Mouse (Mus musculus) forebrain, postnatal 0 days (tissue): ENCODE data around the gene Tmub1. TPM values are rescaled to one million over a fixed set of nuclear protein-coding genes. Genes with fewer than 3 reads are reported as not detected.

Source experiments
- ATAC-seq: fragments of 200-750 bp; cut with Nextera tagmentation; 2 replicates; pipeline ENCODE4 v1.8.0; 2017; ENCODE audit warnings: mild to moderate bottlenecking, moderate library complexity
- DNase-seq: peaks from one replicate; pipeline ENCODE4 v3.0.0-alpha.2; 2015
- H3K27ac ChIP-seq: fragments of 300-500 bp; sonication (generic); 2 replicates; pipeline ENCODE4 v1.5.1; 2014; ENCODE audit warnings: low read depth, mild to moderate bottlenecking, antibody characterized with exemption, low read length, moderate library complexity, mixed read lengths
- H3K27me3 ChIP-seq: fragments of 300-500 bp; sonication (generic); 2 replicates; pipeline ENCODE4 v1.6.1; 2014; ENCODE audit warnings: mild to moderate bottlenecking, low read length, mixed read lengths; ENCODE audit not compliant: insufficient read depth
- H3K36me3 ChIP-seq: fragments of 300-500 bp; sonication (generic); 2 replicates; pipeline ENCODE4 v1.6.1; 2014; ENCODE audit warnings: mild to moderate bottlenecking, moderate library complexity; ENCODE audit not compliant: insufficient read depth
- H3K4me1 ChIP-seq: fragments of 300-500 bp; sonication (generic); 2 replicates; pipeline ENCODE4 v1.6.1; 2014; ENCODE audit warnings: antibody characterized with exemption; ENCODE audit not compliant: insufficient read depth
- H3K4me2 ChIP-seq: fragments of 300-500 bp; sonication (generic); 2 replicates; pipeline ENCODE4 v1.6.1; 2014; ENCODE audit warnings: low read depth, mild to moderate bottlenecking, moderate library complexity
- H3K4me3 ChIP-seq: fragments of 300-500 bp; sonication (generic); 2 replicates; pipeline ENCODE4 v1.5.1; 2014; ENCODE audit warnings: low read depth, low read length, mixed read lengths
- H3K9ac ChIP-seq: fragments of 300-500 bp; sonication (generic); 2 replicates; pipeline ENCODE4 v1.6.1; 2014; ENCODE audit warnings: mild to moderate bottlenecking
- H3K9me3 ChIP-seq: fragments of 300-500 bp; sonication (generic); 2 replicates; pipeline ENCODE4 v1.6.1; 2016; ENCODE audit warnings: low read length
- CTCF ChIP-seq: sonication (generic); IDR thresholded peaks from 2 replicates; pipeline ENCODE4 v1.5.1; 2016; ENCODE audit warnings: antibody characterized with exemption, control low read depth, low read depth
- WGBS: fragments of 180-500 bp; shearing (Covaris S2); extraction: QIAGEN DNeasy Blood & Tissue Kit; methylation state at CpG from one replicate; pipeline ENCODE4 v1.1.7; 2014; 5-methylcytosine and 5-hydroxymethylcytosine counted together
- polyA plus RNA-seq: library from polyadenylated mRNA; unstranded; fragments of >200 nt; fragmentation: Nextera tagmentation; extraction: Ambion mirVana; gene quantifications from 2 replicates; pipeline ENCODE4 v1.2.1, GENCODE M21; 2015
- total RNA-seq: library from RNA; depleted of rRNA; stranded (reverse); fragments of >200 nt; gene quantifications from 2 replicates; pipeline ENCODE4 v1.2.3, GENCODE M21; 2014; rRNA removed

The Tmub1 gene
- total RNA-seq = 34.3 and 47.2 TPM in 2 replicates
- polyA plus RNA-seq = 54.8 and 56.7 TPM in 2 replicates

DNA sequence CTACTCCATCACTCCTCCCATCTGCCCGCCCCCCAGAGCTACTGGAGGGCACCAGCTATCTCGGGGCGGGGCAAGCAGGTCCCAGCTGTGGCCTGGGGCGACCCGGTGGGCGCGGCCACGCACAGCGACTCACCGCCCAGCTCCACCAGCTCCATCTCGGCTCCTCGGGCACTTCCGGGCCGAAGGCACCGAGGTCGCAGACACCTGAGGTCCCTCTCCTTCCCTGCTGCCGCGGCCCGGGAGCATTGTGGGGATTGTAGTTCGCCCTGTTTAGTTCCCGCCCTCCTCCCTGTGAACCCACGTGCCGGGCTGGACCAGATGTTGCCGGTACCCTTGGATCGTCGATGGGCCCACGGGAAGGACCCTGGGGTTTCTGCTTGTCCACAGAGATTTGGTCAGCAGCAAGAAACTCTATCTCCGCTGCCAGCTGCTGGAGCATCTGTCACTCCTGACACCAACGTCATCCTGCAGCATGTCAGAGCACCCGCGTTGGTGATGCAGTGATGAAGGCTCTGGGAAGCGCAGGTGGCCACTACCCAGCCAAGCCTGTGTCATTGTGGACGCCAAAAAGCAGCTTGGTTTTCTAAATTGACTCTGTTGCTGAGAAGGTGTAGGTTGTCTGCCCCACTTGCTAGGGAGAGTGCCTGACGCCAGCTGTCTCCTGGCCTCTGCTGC lies at the start of gene Tmub1:
Tmub1 (minus strand) TSS at position 231 of the 675 bp plus-strand sequence.
- Histone ChIP-seq H3K27ac (peak within 1 kb of the TSS; percentile 29; the same call in 1 of the 2 replicates), H3K27me3 (no peaks in the 10 kb centered on the region), H3K4me3 (peak within 1 kb of the TSS; percentile 59), H3K4me1 (peaks cover 22% of the 10 kb centered on the region), H3K9me3 (no peaks in the 10 kb centered on the region), H3K36me3 (0 out of 2 replicates have a peak, but pooled peaks cover 3% of the 10 kb centered on the region), H3K9ac (peak within 1 kb of the TSS; percentile 71), H3K4me2 (peak within 1 kb of the TSS; percentile 93)
- no peak for TF ChIP-seq CTCF
- DNase-seq (peak; percentile 82), ATAC-seq (peak; percentile 53)
- 1% methylated on average over 34 of the region's 34 CpGs for WGBS

DNA sequence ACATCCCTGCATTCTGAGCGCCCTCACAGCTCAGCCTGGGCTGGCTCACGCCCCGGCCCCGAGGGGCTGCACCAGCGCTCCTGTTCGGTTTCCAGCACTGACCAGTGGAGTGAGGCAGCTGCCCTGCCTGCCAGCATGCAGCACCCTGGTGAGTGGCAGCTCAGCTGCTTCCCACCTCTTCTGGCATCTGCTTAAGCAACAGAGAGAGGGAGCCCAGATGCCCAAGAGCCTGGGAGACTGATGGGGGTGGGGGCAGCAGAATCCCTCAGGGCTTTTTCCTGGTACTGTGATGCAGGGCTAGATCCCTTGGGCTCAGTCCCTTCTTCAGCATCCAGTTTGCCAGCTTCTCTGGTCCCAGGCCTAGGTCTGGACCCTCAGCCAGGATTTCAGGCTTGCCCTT lies 49.1 kb upstream of the Tmub1 start:
- ATAC-seq (peak; percentile 23), DNase-seq (no peak)
- no peak overlapping the region for H3K27ac ChIP-seq
- WGBS = 57% methylated on average over 6 of the region's 6 CpGs
- no peak overlapping the region for H3K4me3 ChIP-seq
- H3K4me2 ChIP-seq = no peak overlapping the region
- no peaks in the 10 kb centered on the region for H3K9me3 ChIP-seq
- H3K4me1 ChIP-seq = peaks cover 6% of the 10 kb centered on the region; the same call in 1 of the 2 replicates
- H3K9ac ChIP-seq = no peak overlapping the region; the same call in 1 of the 2 replicates
- TF ChIP-seq CTCF = no peak
- H3K27me3 ChIP-seq = no peaks in the 10 kb centered on the region
- H3K36me3 ChIP-seq = peaks cover 68% of the 10 kb centered on the region

DNA sequence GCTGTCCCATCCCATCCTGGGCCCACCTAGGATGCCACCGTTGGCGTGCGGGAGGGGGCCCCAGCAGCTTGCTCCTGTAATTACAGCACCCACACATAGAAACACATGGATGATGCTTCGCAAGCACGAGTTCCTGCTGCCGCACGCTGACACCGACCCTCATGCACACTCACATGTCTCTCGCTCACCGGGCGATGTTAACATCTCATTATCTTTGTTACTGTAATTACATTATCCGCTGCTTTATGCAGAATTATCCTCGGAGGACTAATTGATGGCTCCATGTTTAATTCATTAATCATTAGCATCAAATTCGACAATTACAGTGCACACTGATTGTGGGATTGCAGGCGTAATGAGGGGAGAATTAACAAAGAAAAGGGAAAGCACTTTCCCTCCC lies 47.4 kb upstream of the Tmub1 start:
- H3K27me3 ChIP-seq = no peaks in the 10 kb centered on the region
- no peak overlapping the region for H3K4me3 ChIP-seq
- ATAC-seq = peak; percentile 69
- H3K27ac ChIP-seq = 0 out of 2 replicates have a peak overlapping the region, but pooled peaks have one; percentile 9
- WGBS = 24% methylated on average over 15 of the region's 15 CpGs
- no peak overlapping the region for H3K4me2 ChIP-seq
- DNase-seq = peak; percentile 63
- H3K36me3 ChIP-seq = peaks cover 67% of the 10 kb centered on the region
- no peaks in the 10 kb centered on the region for H3K9me3 ChIP-seq
- H3K9ac ChIP-seq = no peak overlapping the region
- TF ChIP-seq CTCF = no peak
- peaks cover 6% of the 10 kb centered on the region; the same call in 1 of the 2 replicates for H3K4me1 ChIP-seq

DNA sequence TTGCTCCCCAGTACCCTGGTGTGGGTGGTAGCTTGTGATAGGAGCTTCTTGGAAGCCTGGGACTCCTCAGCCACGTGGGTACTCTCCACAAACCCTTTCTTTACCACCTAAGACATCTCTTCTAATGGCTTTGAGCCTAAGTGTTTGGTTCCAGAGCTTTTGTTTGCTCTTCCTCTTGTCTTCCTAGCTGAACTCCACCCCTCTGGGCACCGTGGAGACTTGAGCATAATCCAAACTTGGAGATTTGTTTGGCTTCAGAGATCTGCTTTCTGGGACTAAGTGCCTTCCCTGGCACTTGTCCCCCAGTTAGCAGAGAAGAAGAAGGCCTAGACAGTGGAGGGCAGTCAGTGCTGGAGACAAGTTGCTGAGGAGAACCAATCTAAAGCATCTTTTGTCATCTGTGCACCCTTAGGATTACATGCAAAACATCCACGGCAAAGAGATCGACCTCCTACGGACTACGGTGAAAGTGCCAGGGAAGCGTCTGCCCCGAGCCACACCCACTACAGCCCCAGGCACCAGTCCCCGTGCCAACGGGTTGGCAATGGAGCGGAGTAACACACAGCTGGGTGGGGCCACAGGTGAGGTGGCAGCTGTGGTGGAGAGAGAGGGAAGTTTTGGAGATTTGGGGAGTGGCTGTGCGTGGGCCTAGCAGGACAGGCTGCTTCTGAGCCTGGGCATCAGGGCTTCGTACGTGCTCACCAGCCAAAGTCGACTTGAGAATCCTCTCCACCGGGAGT lies 45.1 kb upstream of the Tmub1 start:
- Histone ChIP-seq H3K27me3 (no peaks in the 10 kb centered on the region; the same call in 1 of the 2 replicates), H3K4me3 (no peak overlapping the region), H3K4me1 (peaks cover 6% of the 10 kb centered on the region; the same call in 1 of the 2 replicates), H3K27ac (no peak overlapping the region), H3K9me3 (no peaks in the 10 kb centered on the region), H3K4me2 (no peak overlapping the region), H3K36me3 (peaks cover 65% of the 10 kb centered on the region), H3K9ac (no peak overlapping the region)
- WGBS = 82% methylated on average over 16 of the region's 16 CpGs
- no peak for DNase-seq
- TF ChIP-seq CTCF = no peak
- ATAC-seq = no peak

DNA sequence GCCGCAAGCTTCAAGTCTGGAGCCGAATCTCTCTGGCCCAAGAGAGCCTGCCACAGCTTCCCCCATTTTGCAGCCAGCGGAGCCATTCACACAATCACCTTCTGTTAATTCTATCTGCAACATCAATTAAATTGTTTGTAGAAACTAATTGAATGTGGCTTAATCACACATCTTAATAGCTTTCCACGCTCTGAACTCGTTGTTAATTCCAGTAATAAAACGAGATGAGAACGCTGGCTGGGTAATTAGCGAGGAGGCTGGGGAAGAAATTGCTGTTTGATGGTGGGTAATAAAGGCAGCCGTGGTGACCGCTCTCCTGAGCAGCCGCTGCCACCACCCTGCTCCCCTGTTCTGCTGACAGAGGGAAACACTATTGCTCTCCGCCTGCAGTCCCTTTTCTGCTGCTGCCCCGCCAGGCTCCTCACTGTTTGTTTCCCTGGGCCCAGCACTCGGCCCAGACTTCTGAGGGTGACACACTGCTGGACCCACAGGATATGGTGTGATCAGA lies 42.8 kb upstream of the Tmub1 start:
- H3K9ac ChIP-seq = no peak overlapping the region
- H3K4me1 ChIP-seq = 0 out of 2 replicates have a peak, but pooled peaks cover under 1% of the 10 kb centered on the region
- no peaks in the 10 kb centered on the region; the same call in 1 of the 2 replicates for H3K27me3 ChIP-seq
- TF ChIP-seq CTCF = no peak
- peaks cover 65% of the 10 kb centered on the region for H3K36me3 ChIP-seq
- no peak for DNase-seq
- WGBS = 37% methylated on average over 14 of the region's 14 CpGs
- no peak overlapping the region for H3K27ac ChIP-seq
- no peak overlapping the region for H3K4me3 ChIP-seq
- H3K4me2 ChIP-seq = no peak overlapping the region
- no peaks in the 10 kb centered on the region for H3K9me3 ChIP-seq
- no peak for ATAC-seq

DNA sequence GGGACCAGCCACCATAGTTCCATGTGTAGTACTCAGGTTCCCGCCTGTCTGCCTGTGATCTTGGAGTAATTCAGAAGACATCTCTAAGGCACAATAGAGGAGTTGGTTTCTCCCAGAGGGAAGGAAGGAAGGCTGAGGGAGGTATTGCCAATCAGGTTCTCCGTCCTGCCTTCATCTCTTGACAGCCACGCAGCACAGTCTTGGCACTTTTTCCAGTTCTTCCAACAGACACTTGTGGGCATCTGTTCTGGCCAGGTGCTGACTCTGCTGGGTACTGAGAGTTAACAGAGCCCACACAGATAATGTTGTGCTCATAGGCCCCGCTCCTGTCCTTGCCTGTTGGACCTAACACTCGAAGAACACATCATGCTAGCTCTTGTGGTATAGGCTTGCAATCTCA lies 39.1 kb upstream of the Tmub1 start:
- H3K27me3 ChIP-seq = no peaks in the 10 kb centered on the region; the same call in 1 of the 2 replicates
- peaks cover 7% of the 10 kb centered on the region; the same call in 1 of the 2 replicates for H3K4me1 ChIP-seq
- no peak for TF ChIP-seq CTCF
- ATAC-seq = no peak
- H3K4me3 ChIP-seq = no peak overlapping the region
- H3K9me3 ChIP-seq = no peaks in the 10 kb centered on the region
- H3K4me2 ChIP-seq = no peak overlapping the region
- no peak for DNase-seq
- H3K36me3 ChIP-seq = peaks cover 62% of the 10 kb centered on the region
- H3K27ac ChIP-seq = no peak overlapping the region
- WGBS = 94% methylated on average over 5 of the region's 5 CpGs
- H3K9ac ChIP-seq = no peak overlapping the region
